Mouse (Mus musculus) frontal cortex, adult 2 months (tissue): ENCODE results near the gene Atg2a. TPM values are rescaled to one million over a fixed set of nuclear protein-coding genes. Genes with fewer than 3 reads are reported as not detected.
A peak's percentile ranks its signal among the peaks of the same experiment; 100 is the strongest.
"Not testable (repeated sequence)": the region's sequence is repeated elsewhere in the genome, so short reads cannot be mapped to it uniquely, and the experiment has no call there.

ENCODE experiments used
- DNase-seq, 2 experiments: peaks; one replicate each; pipeline ENCODE4 v3.0.0; 2022; ENCODE audit warnings: low spot score in 1 of 2; ENCODE audit errors: extremely low spot score in 1 of 2
- polyA plus RNA-seq: library from polyadenylated mRNA; depleted of rRNA; stranded (reverse); fragments of >200 nt; gene quantifications from 2 replicates; pipeline ENCODE4 v1.2.3, GENCODE M21; 2012

Gene Atg2a
- polyA plus RNA-seq, 1 experiment = 31.2 TPM

GRCm38 (mm10) chr19:6273998-6274608 is 32.6 kb downstream of the Atg2a start:
- no peak for DNase-seq

- no peak for DNase-seq
Measured at GRCm38 (mm10) chr19:6275740-6276389, 34.4 kb downstream of the Atg2a start.

- peak; percentile 95 to 97 for DNase-seq
Measured at GRCm38 (mm10) chr19:6276426-6277421, 35.3 kb downstream of the Atg2a start, which contains the start of gene Ehd1. Gene Ehd1, plus strand, starts transcription at chr19:6276725.

- DNase-seq = no peak
Measured at GRCm38 (mm10) chr19:6277661-6278438, 36.4 kb downstream of the Atg2a start.

GRCm38 (mm10) chr19:6278439-6279073 is 37.1 kb downstream of the Atg2a start:
- DNase-seq = no peak

- no peak for DNase-seq
Measured at GRCm38 (mm10) chr19:6279481-6280144, 38.1 kb downstream of the Atg2a start.

GRCm38 (mm10) chr19:6280554-6280953 is 39.1 kb downstream of the Atg2a start:
- no peak for DNase-seq

GRCm38 (mm10) chr19:6281122-6282020 is 39.9 kb downstream of the Atg2a start:
- DNase-seq = no peak

GRCm38 (mm10) chr19:6283001-6283400 is 41.5 kb downstream of the Atg2a start:
- DNase-seq = no peak

- no peak for DNase-seq
Measured at GRCm38 (mm10) chr19:6284502-6284901, 43.0 kb downstream of the Atg2a start.

- no peak for DNase-seq
Measured at GRCm38 (mm10) chr19:6285226-6285625, 43.8 kb downstream of the Atg2a start.

- no peak for DNase-seq
Measured at GRCm38 (mm10) chr19:6285632-6286433, 44.4 kb downstream of the Atg2a start.

GRCm38 (mm10) chr19:6286434-6287401 is 45.2 kb downstream of the Atg2a start:
- DNase-seq = no peak

- no peak for DNase-seq
Measured at GRCm38 (mm10) chr19:6288236-6288894, 46.9 kb downstream of the Atg2a start.

GRCm38 (mm10) chr19:6289696-6290238 is 48.3 kb downstream of the Atg2a start:
- no peak for DNase-seq

GRCm38 (mm10) chr19:6290720-6291116 is 49.2 kb downstream of the Atg2a start:
- DNase-seq = not testable (repeated sequence)
